Mouse (Mus musculus) stomach, embryonic 16.5 days (tissue): Measurements from ENCODE around the gene Pkn3. TPM values are rescaled to one million over a fixed set of nuclear protein-coding genes. Genes with fewer than 3 reads are reported as not detected.
A peak's percentile ranks its signal among the peaks of the same experiment; 100 is the strongest.
"Not testable (repeated sequence)": the region's sequence is repeated elsewhere in the genome, so short reads cannot be mapped to it uniquely, and the experiment has no call there.

Experiments used
- ATAC-seq: fragments of 200-750 bp; cut with Nextera tagmentation; 2 replicates; pipeline ENCODE4 v1.8.0; 2017; ENCODE audit warnings: moderate number of reproducible peaks, moderate TSS enrichment; ENCODE audit not compliant: insufficient read depth, low FRiP score
- H3K27ac ChIP-seq: fragments of 300-500 bp; sonication (generic); 2 replicates; pipeline ENCODE4 v1.5.1; 2014; ENCODE audit warnings: low read length
- H3K27me3 ChIP-seq: fragments of 300-500 bp; sonication (generic); 2 replicates; pipeline ENCODE4 v1.6.1; 2014; ENCODE audit warnings: low read length, control low read depth, mixed read lengths; ENCODE audit not compliant: control insufficient read depth, insufficient read depth
- H3K36me3 ChIP-seq: fragments of 300-500 bp; sonication (generic); 2 replicates; pipeline ENCODE4 v1.6.1; 2014; ENCODE audit warnings: low read length; ENCODE audit not compliant: control insufficient read depth, insufficient read depth
- H3K4me1 ChIP-seq: fragments of 300-500 bp; sonication (generic); 2 replicates; pipeline ENCODE4 v1.6.1; 2014; ENCODE audit warnings: low read length, control low read depth, mixed read lengths; ENCODE audit not compliant: control insufficient read depth, insufficient read depth
- H3K4me2 ChIP-seq: fragments of 300-500 bp; sonication (generic); 2 replicates; pipeline ENCODE4 v1.6.1; 2014; ENCODE audit warnings: low read depth, low read length, mixed read lengths
- H3K4me3 ChIP-seq: fragments of 300-500 bp; sonication (generic); replicated peaks from 2 replicates; pipeline ENCODE4 v1.5.1; 2014; ENCODE audit warnings: mild to moderate bottlenecking, low read length
- H3K9ac ChIP-seq: fragments of 300-500 bp; sonication (generic); 2 replicates; pipeline ENCODE4 v1.6.1; 2014; ENCODE audit warnings: low read length
- H3K9me3 ChIP-seq: fragments of 300-500 bp; sonication (generic); replicated peaks from 2 replicates; pipeline ENCODE4 v1.6.1; 2016; ENCODE audit warnings: low read length, control low read depth; ENCODE audit not compliant: control insufficient read depth
- WGBS: fragments of 180-500 bp; shearing (Covaris S2); extraction: QIAGEN DNeasy Blood & Tissue Kit; methylation state at CpG from one replicate; pipeline ENCODE4 v1.1.7; 2014; 5-methylcytosine and 5-hydroxymethylcytosine counted together
- polyA plus RNA-seq: library from polyadenylated mRNA; unstranded; fragments of >200 nt; fragmentation: Nextera tagmentation; extraction: Ambion mirVana; gene quantifications from 2 replicates; pipeline ENCODE4 v1.2.1, GENCODE M21; 2015

The Pkn3 gene
- polyA plus RNA-seq, 1 experiment from 2014 or later = 8.9 TPM

- H3K27me3 ChIP-seq = no peaks in the 10 kb centered on the region
- peak overlapping the region; percentile 61 for H3K4me2 ChIP-seq
- H3K4me1 ChIP-seq = 0 out of 2 replicates have a peak, but pooled peaks cover 7% of the 10 kb centered on the region
- 51% methylated on average over 11 of the region's 11 CpGs for WGBS
- peak overlapping the region; percentile 95 for H3K27ac ChIP-seq
- no peaks in the 10 kb centered on the region for H3K36me3 ChIP-seq
- H3K4me3 ChIP-seq = peak overlapping the region; percentile 73
- no peak for ATAC-seq
- peak overlapping the region; percentile 82 for H3K9ac ChIP-seq
- no peaks in the 10 kb centered on the region for H3K9me3 ChIP-seq
Measured at GRCm38 (mm10) chr2:30048101-30048501, 29.4 kb upstream of the Pkn3 start.

DNA sequence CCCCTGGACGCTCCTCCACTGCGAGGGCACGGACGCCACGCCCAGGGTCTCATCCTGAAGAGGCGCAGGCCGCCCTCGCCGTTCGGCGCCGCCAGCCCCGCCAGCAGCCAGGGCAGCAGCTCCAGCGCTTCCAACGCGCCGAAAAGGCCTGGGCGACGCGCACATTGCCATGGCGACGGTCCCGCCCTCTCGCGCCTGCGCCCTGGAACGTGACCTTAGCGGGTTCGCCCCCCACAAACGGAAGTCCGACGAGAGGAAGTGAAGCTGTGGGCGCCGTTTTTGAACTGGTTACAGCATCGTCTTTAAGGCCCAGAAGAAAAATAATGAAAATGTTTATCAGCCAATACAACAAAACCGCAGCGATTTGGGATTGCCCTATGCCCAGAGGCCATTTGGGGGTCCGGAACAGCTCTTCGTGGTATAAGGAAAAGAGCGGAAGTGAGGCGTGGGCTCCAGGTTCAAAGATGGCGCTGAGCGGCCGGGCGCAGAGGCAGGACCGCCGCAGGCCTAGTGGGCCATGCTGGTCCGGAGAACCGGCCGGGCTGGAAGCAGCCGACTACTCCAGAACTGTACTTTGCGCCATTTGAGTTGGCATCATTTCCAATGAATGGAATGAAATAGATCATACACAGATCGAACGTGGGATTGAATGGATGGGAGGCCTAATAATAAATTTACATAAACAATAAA lies 28.6 kb upstream of the Pkn3 start, which contains the start of gene Wdr34:
Gene Wdr34 (minus strand): TSS at position 183 of the 690 bp plus-strand sequence.
- Histone ChIP-seq H3K36me3 (no peaks in the 10 kb centered on the region), H3K27ac (peak within 1 kb of the TSS; percentile 95), H3K4me3 (peak within 1 kb of the TSS; percentile 73), H3K4me2 (peak within 1 kb of the TSS; percentile 61), H3K9ac (peak within 1 kb of the TSS; percentile 82), H3K9me3 (no peaks in the 10 kb centered on the region), H3K27me3 (no peaks in the 10 kb centered on the region), H3K4me1 (0 out of 2 replicates have a peak, but pooled peaks cover 7% of the 10 kb centered on the region)
- peak; percentile 97 for ATAC-seq
- under 1% methylated on average over 54 of the region's 54 CpGs for WGBS

DNA sequence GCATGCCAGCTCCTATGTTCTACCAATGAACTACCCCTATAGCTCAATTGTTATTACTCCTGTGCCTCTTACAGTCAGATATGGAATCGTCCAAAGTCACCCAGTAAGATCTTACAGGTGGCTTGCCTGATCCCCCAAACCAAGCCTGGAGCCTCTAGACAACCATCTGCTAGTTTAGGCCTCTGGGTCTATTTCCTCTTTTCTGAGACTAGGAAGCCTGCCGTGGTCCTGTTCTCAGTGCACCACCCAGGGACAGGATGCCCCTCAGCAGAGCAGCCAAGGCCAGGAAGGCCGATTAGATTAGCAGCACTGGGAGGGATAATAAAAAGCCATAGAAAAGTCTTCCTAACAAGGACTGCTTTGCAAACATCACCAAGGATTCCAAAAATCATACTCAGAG lies 27.7 kb upstream of the Pkn3 start:
- 78% methylated on average over 3 of the region's 3 CpGs for WGBS
- no peak for ATAC-seq
- no peak overlapping the region for H3K4me2 ChIP-seq

DNA sequence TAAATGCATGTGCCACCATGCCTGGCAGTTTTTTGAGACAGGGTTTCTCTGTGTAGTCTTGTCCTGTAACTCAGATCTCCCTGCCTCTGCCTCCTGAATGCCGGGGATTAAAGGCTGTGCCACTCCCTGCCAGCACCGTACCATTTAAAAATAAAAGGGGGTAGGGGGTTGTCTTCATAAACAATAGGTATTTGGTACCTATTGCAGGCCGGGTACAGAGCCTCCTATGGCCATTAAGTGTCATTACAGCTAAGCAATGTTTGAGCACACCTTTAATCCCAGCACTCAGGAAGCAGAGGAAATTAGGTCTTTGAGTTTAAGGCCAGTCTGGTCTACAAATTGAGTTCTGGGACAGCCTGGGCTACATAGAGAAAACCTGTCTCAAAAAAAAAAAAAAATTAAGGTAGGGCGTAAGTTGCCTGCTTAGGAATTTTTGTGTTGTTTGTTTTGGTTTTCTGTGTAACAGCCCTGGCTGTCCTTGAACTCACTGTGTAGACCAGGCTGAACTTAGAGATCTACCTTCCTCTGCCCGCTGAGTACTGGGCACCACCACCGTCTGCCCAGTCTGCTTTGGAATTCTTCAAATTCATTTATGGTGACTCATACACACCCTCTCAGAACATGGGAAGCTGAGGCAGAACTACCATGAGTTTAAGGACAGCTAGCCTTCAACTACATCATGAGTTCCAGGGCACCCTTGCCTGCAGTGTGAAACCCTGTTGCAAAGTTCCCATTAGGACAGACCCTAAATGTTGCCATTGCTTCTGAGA lies 25.3 kb upstream of the Pkn3 start:
- Histone ChIP-seq H3K36me3 (no peaks in the 10 kb centered on the region), H3K9me3 (no peaks in the 10 kb centered on the region), H3K4me3 (no peak overlapping the region), H3K27me3 (no peaks in the 10 kb centered on the region), H3K9ac (no peak overlapping the region), H3K4me1 (0 out of 2 replicates have a peak, but pooled peaks cover 7% of the 10 kb centered on the region), H3K27ac (no peak overlapping the region), H3K4me2 (no peak overlapping the region)
- no peak for ATAC-seq
- 37% methylated on average over 6 of the region's 6 CpGs for WGBS

More for the DNA sequence above, 27.7 kb upstream of the Pkn3 start:
- Histone ChIP-seq H3K27me3 (no peaks in the 10 kb centered on the region), H3K27ac (no peak overlapping the region), H3K4me3 (no peak overlapping the region), H3K9ac (no peak overlapping the region), H3K36me3 (no peaks in the 10 kb centered on the region), H3K9me3 (no peaks in the 10 kb centered on the region), H3K4me1 (0 out of 2 replicates have a peak, but pooled peaks cover 7% of the 10 kb centered on the region)

GRCm38 (mm10) chr2:30055310-30055709 lies 22.2 kb upstream of the Pkn3 start:
- H3K9ac ChIP-seq, H3K27ac ChIP-seq, H3K27me3 ChIP-seq, H3K36me3 ChIP-seq, H3K4me1 ChIP-seq, H3K4me2 ChIP-seq, H3K4me3 ChIP-seq, H3K9me3 ChIP-seq, ATAC-seq: not testable (repeated sequence)
- 92% methylated on average over 3 of the region's 3 CpGs for WGBS

DNA sequence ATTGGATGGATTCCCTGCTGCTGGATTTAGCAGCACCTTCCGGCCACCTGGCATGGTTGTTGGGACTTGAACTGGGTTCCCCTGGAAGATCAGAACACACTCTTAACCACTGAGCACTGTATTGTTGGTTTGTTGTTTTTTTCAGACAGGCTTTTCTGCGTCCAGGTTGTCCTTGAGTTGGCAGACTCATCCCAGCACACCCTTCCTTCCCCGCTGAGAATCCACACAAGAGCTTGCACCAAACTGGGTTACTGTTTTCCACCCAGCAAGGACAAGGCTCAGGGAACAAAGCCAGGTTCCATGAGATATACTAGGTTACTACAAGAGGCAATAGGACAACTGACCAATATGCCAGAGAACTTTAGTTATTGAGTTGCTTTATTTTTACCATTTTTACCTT lies 20.7 kb upstream of the Pkn3 start:
- Histone ChIP-seq H3K4me1 (no peaks in the 10 kb centered on the region), H3K27ac (no peak overlapping the region), H3K9ac (no peak overlapping the region), H3K9me3 (no peaks in the 10 kb centered on the region), H3K27me3 (no peaks in the 10 kb centered on the region), H3K4me3 (no peak overlapping the region), H3K4me2 (no peak overlapping the region), H3K36me3 (no peaks in the 10 kb centered on the region)
- 80% methylated on average over 3 of the region's 3 CpGs for WGBS
- no peak for ATAC-seq

DNA sequence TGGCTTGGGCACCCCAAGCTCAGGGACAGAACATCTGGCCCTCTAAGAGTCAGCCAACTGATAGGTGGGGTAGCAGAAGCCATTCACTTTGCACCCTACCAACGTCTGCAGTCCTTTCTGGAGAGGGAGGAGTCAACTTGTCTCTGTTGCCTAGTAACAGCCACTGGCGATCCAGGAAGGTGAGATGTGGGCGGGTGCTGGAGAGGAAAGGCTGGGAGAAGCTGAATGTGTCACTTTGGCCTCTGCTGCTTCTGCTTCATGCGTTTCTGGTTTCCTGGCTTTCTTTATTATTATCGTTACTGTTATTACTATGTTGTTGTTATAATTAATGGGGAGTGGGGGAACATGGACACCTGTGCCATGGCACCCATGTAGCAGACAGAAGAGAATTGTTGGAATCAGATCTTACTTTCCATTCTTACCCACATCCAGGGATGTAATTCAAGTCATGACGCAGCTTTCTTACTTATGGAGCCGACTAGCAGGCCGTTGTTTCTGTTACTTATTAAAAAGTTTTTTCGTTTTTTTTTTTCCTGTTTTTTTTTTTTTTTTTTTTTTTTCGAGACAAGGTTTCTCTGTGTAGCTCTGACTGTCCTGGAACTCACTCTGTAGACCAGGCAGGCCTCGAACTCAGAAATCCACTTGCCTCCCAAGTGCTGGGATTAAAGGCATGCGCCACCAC lies 20.1 kb upstream of the Pkn3 start, which contains the start of gene Set:
Gene Set (plus strand): TSS at position 156 of the 682 bp plus-strand sequence.
- H3K27me3 ChIP-seq = no peaks in the 10 kb centered on the region
- no peak within 1 kb of the TSS for H3K27ac ChIP-seq
- no peaks in the 10 kb centered on the region for H3K36me3 ChIP-seq
- no peaks in the 10 kb centered on the region for H3K9me3 ChIP-seq
- no peak within 1 kb of the TSS for H3K4me3 ChIP-seq
- no peaks in the 10 kb centered on the region for H3K4me1 ChIP-seq
- H3K4me2 ChIP-seq = no peak within 1 kb of the TSS
- WGBS = 41% methylated on average over 11 of the region's 12 CpGs
- H3K9ac ChIP-seq = no peak within 1 kb of the TSS
- no peak for ATAC-seq

- WGBS = 60% methylated on average over 5 of the region's 5 CpGs
- Histone ChIP-seq H3K9ac (no peak overlapping the region), H3K4me3 (no peak overlapping the region), H3K27me3 (no peaks in the 10 kb centered on the region), H3K9me3 (no peaks in the 10 kb centered on the region), H3K36me3 (no peaks in the 10 kb centered on the region), H3K4me1 (peaks cover 4% of the 10 kb centered on the region), H3K4me2 (no peak overlapping the region), H3K27ac (no peak overlapping the region)
- ATAC-seq = no peak
Measured at GRCm38 (mm10) chr2:30058418-30058817, 19.1 kb upstream of the Pkn3 start.
